Mouse (Mus musculus): ENCODE measurements around the gene Ly6g5c. TPM values are rescaled to one million over a fixed set of nuclear protein-coding genes. Genes with fewer than 3 reads are reported as not detected.

The Ly6g5c gene
- polyA plus RNA-seq, 1 experiment from 2014 or later, result not detected

DNA sequence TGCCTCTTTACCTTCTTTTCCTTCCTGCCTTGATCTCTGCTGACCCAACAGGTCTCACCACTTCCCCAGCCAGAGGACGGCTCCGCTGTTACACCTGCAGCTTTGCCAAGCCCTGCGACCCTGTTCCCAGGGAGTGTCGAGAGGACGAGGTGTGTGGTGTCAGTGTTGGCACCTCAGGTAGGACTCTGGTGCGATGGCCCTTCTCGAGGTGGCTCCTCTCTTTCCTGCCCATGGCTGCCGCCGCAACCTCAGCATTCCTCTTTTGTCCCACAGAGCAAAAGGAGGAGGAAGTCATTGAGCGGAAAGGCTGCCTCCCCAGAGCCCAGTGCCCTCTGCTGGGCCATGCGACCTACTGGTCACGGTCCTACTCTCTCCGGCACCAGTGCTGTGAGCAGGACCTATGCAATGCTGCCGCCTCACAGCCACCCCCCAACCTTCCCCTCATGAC lies 30.3 kb upstream of the Ly6g5c start, which contains the start of gene Ly6g6d:
Gene Ly6g6d (minus strand): TSS at position 280 of the 448 bp plus-strand sequence.
- H3K9ac ChIP-seq (ENCODE audit: low read length), result peak within 1 kb of the TSS; percentile 65
- H3K27ac ChIP-seq (ENCODE audit: low read depth, low read length), result no peak within 1 kb of the TSS
- WGBS, result 12% methylated on average over 12 of the region's 14 CpGs
- H3K4me3 ChIP-seq (ENCODE audit: low read depth, low read length), result peak within 1 kb of the TSS; percentile 18; the same call in 1 of the 2 replicates
- no peaks in the 10 kb centered on the region for H3K36me3 ChIP-seq (ENCODE audit: control insufficient read depth, insufficient read depth, low read length)
- H3K4me1 ChIP-seq (ENCODE audit: control insufficient read depth, insufficient read depth, low read length), result peaks cover 11% of the 10 kb centered on the region; the same call in 1 of the 2 replicates
- H3K9me3 ChIP-seq (ENCODE audit: control insufficient read depth, low read length), result no peaks in the 10 kb centered on the region; the same call in 1 of the 2 replicates
- peak within 1 kb of the TSS; percentile 46 for H3K4me2 ChIP-seq
- 0 out of 2 replicates have a peak, but pooled peaks have one; percentile 33 for ATAC-seq (ENCODE audit: low FRiP score)
- DNase-seq (ENCODE audit: low spot score, missing footprints), result peak; percentile 90
- no peaks in the 10 kb centered on the region for H3K27me3 ChIP-seq (ENCODE audit: control insufficient read depth, insufficient read depth, low read length)

- Histone ChIP-seq H3K9me3 (ENCODE audit: control insufficient read depth, low read length) (no peaks in the 10 kb centered on the region; the same call in 1 of the 2 replicates), H3K4me2 (no peak overlapping the region), H3K4me3 (ENCODE audit: low read depth, low read length) (no peak overlapping the region), H3K27me3 (ENCODE audit: control insufficient read depth, insufficient read depth, low read length) (no peaks in the 10 kb centered on the region), H3K36me3 (ENCODE audit: control insufficient read depth, insufficient read depth, low read length) (no peaks in the 10 kb centered on the region), H3K4me1 (ENCODE audit: control insufficient read depth, insufficient read depth, low read length) (peaks cover 11% of the 10 kb centered on the region; the same call in 1 of the 2 replicates), H3K9ac (ENCODE audit: low read length) (no peak overlapping the region), H3K27ac (ENCODE audit: low read depth, low read length) (no peak overlapping the region)
- ATAC-seq (ENCODE audit: low FRiP score), result no peak
- DNase-seq (ENCODE audit: low spot score, missing footprints), result no peak
- WGBS, result 77% methylated on average over 9 of the region's 9 CpGs
These were observed 28.3 kb upstream of the Ly6g5c start for GRCm38 (mm10) chr17:35079778-35080177.

DNA sequence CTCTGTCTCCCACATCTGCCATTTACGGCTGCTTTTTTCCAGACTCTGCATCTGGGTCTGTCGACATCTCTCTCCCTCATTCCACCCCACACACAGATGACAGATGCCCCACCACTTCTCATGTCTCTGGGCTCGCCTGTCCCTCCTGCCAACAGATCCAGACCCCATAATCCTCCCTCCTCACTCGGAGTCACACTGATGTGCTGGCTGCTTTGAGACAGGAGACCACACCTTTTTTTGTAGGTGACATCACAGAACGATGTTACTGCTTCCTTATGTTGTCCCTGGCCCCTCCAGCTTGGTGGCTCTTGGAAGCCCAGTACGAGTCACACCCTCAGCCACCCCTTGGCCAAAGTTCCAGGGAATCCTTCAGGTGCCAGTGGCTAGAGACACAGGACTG lies 27.8 kb upstream of the Ly6g5c start:
- WGBS, result 64% methylated on average over 6 of the region's 6 CpGs
- H3K9ac ChIP-seq (ENCODE audit: low read length), result no peak overlapping the region

DNA sequence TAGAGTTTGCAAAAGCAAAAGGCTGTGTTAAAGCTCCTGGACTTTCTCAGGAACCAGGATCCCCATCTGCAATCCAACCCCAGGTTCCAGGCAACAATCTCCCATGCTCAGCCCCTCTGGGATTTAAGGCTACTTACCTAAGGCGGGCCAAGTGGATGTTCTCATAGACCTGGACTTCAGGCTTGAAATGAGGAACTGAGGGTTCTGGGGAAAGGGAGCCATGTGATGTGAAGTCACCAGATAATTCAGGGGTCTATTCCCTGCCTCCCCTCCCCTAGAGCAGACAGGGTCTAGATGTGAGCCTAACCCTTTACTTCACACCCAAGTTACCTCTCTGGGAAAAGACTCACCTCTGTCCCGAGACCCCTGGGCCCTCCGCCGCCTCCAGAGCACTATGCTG lies 27.4 kb upstream of the Ly6g5c start:
- ATAC-seq (ENCODE audit: low FRiP score) (no peak), DNase-seq (ENCODE audit: low spot score, missing footprints) (no peak)
- Histone ChIP-seq H3K4me3 (ENCODE audit: low read depth, low read length) (no peak overlapping the region), H3K9ac (ENCODE audit: low read length) (no peak overlapping the region), H3K27me3 (ENCODE audit: control insufficient read depth, insufficient read depth, low read length) (no peaks in the 10 kb centered on the region), H3K27ac (ENCODE audit: low read depth, low read length) (no peak overlapping the region), H3K4me2 (no peak overlapping the region), H3K4me1 (ENCODE audit: control insufficient read depth, insufficient read depth, low read length) (peaks cover 11% of the 10 kb centered on the region; the same call in 1 of the 2 replicates), H3K9me3 (ENCODE audit: control insufficient read depth, low read length) (no peaks in the 10 kb centered on the region), H3K36me3 (ENCODE audit: control insufficient read depth, insufficient read depth, low read length) (no peaks in the 10 kb centered on the region)
- 74% methylated on average over 4 of the region's 4 CpGs for WGBS

More for the DNA sequence above, 27.8 kb upstream of the Ly6g5c start:
- no peak overlapping the region for H3K4me2 ChIP-seq
- no peaks in the 10 kb centered on the region for H3K27me3 ChIP-seq (ENCODE audit: control insufficient read depth, insufficient read depth, low read length)
- H3K27ac ChIP-seq (ENCODE audit: low read depth, low read length), result no peak overlapping the region
- DNase-seq (ENCODE audit: low spot score, missing footprints) (no peak), ATAC-seq (ENCODE audit: low FRiP score) (no peak)
- H3K4me3 ChIP-seq (ENCODE audit: low read depth, low read length), result no peak overlapping the region
- H3K9me3 ChIP-seq (ENCODE audit: control insufficient read depth, low read length), result no peaks in the 10 kb centered on the region; the same call in 1 of the 2 replicates
- peaks cover 11% of the 10 kb centered on the region; the same call in 1 of the 2 replicates for H3K4me1 ChIP-seq (ENCODE audit: control insufficient read depth, insufficient read depth, low read length)
- no peaks in the 10 kb centered on the region for H3K36me3 ChIP-seq (ENCODE audit: control insufficient read depth, insufficient read depth, low read length)

- Histone ChIP-seq H3K4me1 (ENCODE audit: control insufficient read depth, insufficient read depth, low read length) (no peaks in the 10 kb centered on the region), H3K9me3 (ENCODE audit: control insufficient read depth, low read length) (no peaks in the 10 kb centered on the region), H3K27ac (ENCODE audit: low read depth, low read length) (no peak overlapping the region), H3K4me3 (ENCODE audit: low read depth, low read length) (no peak overlapping the region), H3K36me3 (ENCODE audit: control insufficient read depth, insufficient read depth, low read length) (no peaks in the 10 kb centered on the region), H3K4me2 (no peak overlapping the region), H3K27me3 (ENCODE audit: control insufficient read depth, insufficient read depth, low read length) (no peaks in the 10 kb centered on the region), H3K9ac (ENCODE audit: low read length) (no peak overlapping the region)
- ATAC-seq (ENCODE audit: low FRiP score), result no peak
- DNase-seq (ENCODE audit: low spot score, missing footprints), result no peak
- WGBS, result 88% methylated on average over 16 of the region's 16 CpGs
These were observed 25.1 kb upstream of the Ly6g5c start for GRCm38 (mm10) chr17:35082841-35083576.

GRCm38 (mm10) chr17:35083929-35084497 lies 24.1 kb upstream of the Ly6g5c start:
- H3K27me3 ChIP-seq (ENCODE audit: control insufficient read depth, insufficient read depth, low read length), result no peaks in the 10 kb centered on the region
- no peak overlapping the region for H3K4me2 ChIP-seq
- H3K4me1 ChIP-seq (ENCODE audit: control insufficient read depth, insufficient read depth, low read length), result no peaks in the 10 kb centered on the region
- H3K9ac ChIP-seq (ENCODE audit: low read length), result no peak overlapping the region
- DNase-seq (ENCODE audit: low spot score, missing footprints) (no peak), ATAC-seq (ENCODE audit: low FRiP score) (no peak)
- no peak overlapping the region for H3K4me3 ChIP-seq (ENCODE audit: low read depth, low read length)
- no peak overlapping the region for H3K27ac ChIP-seq (ENCODE audit: low read depth, low read length)
- H3K36me3 ChIP-seq (ENCODE audit: control insufficient read depth, insufficient read depth, low read length), result no peaks in the 10 kb centered on the region
- H3K9me3 ChIP-seq (ENCODE audit: control insufficient read depth, low read length), result no peaks in the 10 kb centered on the region
- 83% methylated on average over 3 of the region's 3 CpGs for WGBS

- no peak within 1 kb of the TSS for H3K9ac ChIP-seq (ENCODE audit: low read length)
- no peaks in the 10 kb centered on the region for H3K27me3 ChIP-seq (ENCODE audit: control insufficient read depth, insufficient read depth, low read length)
- peaks cover 5% of the 10 kb centered on the region for H3K4me1 ChIP-seq (ENCODE audit: control insufficient read depth, insufficient read depth, low read length)
- no peak within 1 kb of the TSS for H3K4me3 ChIP-seq (ENCODE audit: low read depth, low read length)
- H3K9me3 ChIP-seq (ENCODE audit: control insufficient read depth, low read length), result no peaks in the 10 kb centered on the region
- H3K4me2 ChIP-seq, result no peak within 1 kb of the TSS
- WGBS, result 81% methylated on average over 7 of the region's 7 CpGs
- H3K36me3 ChIP-seq (ENCODE audit: control insufficient read depth, insufficient read depth, low read length), result no peaks in the 10 kb centered on the region
- ATAC-seq (ENCODE audit: low FRiP score), result no peak
- DNase-seq (ENCODE audit: low spot score, missing footprints), result no peak
- H3K27ac ChIP-seq (ENCODE audit: low read depth, low read length), result no peak within 1 kb of the TSS
These were observed 22.7 kb upstream of the Ly6g5c start, which contains the start of gene Ly6g6f for GRCm38 (mm10) chr17:35085208-35085865. TSS of gene Ly6g6f (minus strand) at chr17:35085610.

GRCm38 (mm10) chr17:35088151-35088550 lies 19.9 kb upstream of the Ly6g5c start:
- ATAC-seq (ENCODE audit: low FRiP score) (no peak), DNase-seq (ENCODE audit: low spot score, missing footprints) (no peak)
- Histone ChIP-seq H3K27ac (ENCODE audit: low read depth, low read length) (no peak overlapping the region), H3K4me2 (no peak overlapping the region), H3K27me3 (ENCODE audit: control insufficient read depth, insufficient read depth, low read length) (no peaks in the 10 kb centered on the region), H3K4me1 (ENCODE audit: control insufficient read depth, insufficient read depth, low read length) (peaks cover 5% of the 10 kb centered on the region), H3K4me3 (ENCODE audit: low read depth, low read length) (no peak overlapping the region), H3K9ac (ENCODE audit: low read length) (no peak overlapping the region), H3K9me3 (ENCODE audit: control insufficient read depth, low read length) (no peaks in the 10 kb centered on the region), H3K36me3 (ENCODE audit: control insufficient read depth, insufficient read depth, low read length) (no peaks in the 10 kb centered on the region)
- 57% methylated on average over 2 of the region's 2 CpGs for WGBS

All from midbrain, embryonic 11.5 days (tissue).